In the genomic region with DNA sequence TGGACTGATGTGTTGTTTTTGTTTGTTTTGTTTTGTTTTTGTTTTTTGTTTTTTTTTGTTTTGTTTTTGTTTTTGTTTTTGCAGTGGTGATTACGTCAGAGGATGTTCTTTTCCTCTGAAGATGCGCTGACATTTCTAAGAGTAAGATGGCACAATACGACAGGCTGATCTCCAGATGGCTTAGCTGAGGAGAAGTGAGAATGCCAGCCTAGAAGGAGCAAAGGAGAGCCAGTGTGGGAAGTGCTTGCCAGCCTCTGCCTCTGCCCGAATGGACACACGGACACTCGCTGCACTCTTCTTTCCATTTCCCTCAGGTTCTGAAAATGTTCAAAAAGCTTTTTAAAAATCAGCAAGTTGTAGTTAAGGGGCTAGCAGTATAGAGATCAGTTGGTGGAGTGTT, we compare ENCODE assay signal across 20 mouse cellular contexts.
"Had no signal": no experiment of that assay in that cellular context is flagged by ENCODE, and none has a peak within 500 bp of the region (broad histone marks: within the 10 kb centered on the region; RNA-seq: fewer than 3 reads in every experiment).

No protein-coding gene starts in this region.

- ATAC-seq: lung, postnatal 0 days; midbrain, embryonic 13.5 days; midbrain, embryonic 15.5 days had no signal

- H3K27me3 ChIP-seq: liver, embryonic 12.5 days; lung, embryonic 15.5 days; midbrain, embryonic 13.5 days; midbrain, embryonic 15.5 days; neural tube, embryonic 13.5 days; neural tube, embryonic 15.5 days; stomach, embryonic 15.5 days had no signal

- H3K27ac ChIP-seq: liver, embryonic 12.5 days; liver, embryonic 14.5 days; lung, embryonic 15.5 days; midbrain, embryonic 13.5 days; midbrain, embryonic 15.5 days; neural tube, embryonic 13.5 days; neural tube, embryonic 15.5 days; stomach, embryonic 15.5 days; stomach, postnatal 0 days had no signal

- DNase-seq: lung, adult 2 months; lung, postnatal 14 days; lung, postnatal 36 days; retina, postnatal 1 day; right cerebral cortex, adult 18-20 months; right cerebral cortex, postnatal 25 days; spleen, adult 18-20 months; thymus, adult 2 months; thymus, postnatal 36 days had no signal

- H3K36me3 ChIP-seq: liver, embryonic 12.5 days; lung, embryonic 15.5 days; midbrain, embryonic 13.5 days; midbrain, embryonic 15.5 days; neural tube, embryonic 13.5 days; neural tube, embryonic 15.5 days; stomach, embryonic 15.5 days had no signal

- H3K9me3 ChIP-seq: liver, embryonic 12.5 days; lung, embryonic 15.5 days; midbrain, embryonic 13.5 days; midbrain, embryonic 15.5 days; neural tube, embryonic 13.5 days; neural tube, embryonic 15.5 days; stomach, embryonic 15.5 days had no signal

- H3K4me3 ChIP-seq: liver, embryonic 12.5 days; lung, embryonic 15.5 days; midbrain, embryonic 13.5 days; midbrain, embryonic 15.5 days; myocyte; neural tube, embryonic 13.5 days; neural tube, embryonic 15.5 days; stomach, embryonic 15.5 days had no signal

- H3K4me1 ChIP-seq: lung, embryonic 15.5 days; midbrain, embryonic 13.5 days; midbrain, embryonic 15.5 days; neural tube, embryonic 13.5 days; neural tube, embryonic 15.5 days; stomach, embryonic 15.5 days had no signal
